Mouse (Mus musculus): Measurements from ENCODE around the gene Sh3d19.

The Sh3d19 gene

DNA sequence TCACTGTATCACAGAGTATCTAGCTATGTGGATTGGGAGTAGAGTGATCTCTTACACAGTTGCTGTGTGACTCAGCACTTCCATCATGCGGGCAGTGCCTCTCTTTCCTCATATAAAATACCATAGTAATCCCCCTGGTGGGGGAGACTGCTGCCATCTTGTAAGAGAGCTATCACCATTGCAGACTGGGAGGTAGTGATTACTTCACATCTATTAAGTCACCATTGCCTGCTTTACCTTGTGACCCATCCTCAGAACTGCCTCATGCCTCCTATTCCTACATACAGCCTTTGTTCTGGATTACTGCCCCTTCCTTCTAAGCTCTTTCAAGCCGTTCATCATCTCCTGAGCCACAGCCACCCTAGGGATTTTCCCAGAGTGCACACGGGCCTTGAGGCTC, 117.0 kb downstream of the Sh3d19 start:
- in situ Hi-C loops (cut with MboI, MseI), result no loop called here

DNA sequence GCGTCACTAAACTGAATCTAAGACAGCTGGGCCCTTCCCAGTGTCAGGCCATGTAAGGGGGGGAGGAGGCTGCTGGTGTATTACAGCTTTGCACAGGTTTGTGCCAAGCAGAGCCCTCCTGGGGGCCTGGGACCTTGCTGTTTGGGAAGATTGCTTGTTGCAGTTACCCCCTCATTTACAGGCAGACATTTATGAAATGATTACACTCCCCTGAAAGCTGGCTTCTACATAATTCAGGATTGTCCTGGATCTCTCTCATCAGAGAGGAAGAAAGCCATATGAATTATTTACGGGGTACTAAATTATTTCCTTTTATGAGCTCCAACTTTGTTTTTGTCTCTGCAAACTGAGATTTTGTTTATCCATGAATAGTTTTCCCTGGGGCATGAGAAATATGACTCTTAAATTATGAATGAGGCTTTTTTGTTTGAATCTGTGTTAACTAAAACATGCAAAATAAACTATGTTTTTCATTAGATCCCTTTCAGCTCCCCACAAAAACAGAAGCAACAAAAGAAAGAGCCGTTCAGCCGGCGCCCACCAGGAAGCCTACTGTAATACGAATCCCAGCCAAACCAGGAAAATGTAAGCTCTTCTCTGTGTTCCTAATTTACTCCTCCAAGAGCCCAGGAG, 122.4 kb downstream of the Sh3d19 start:
- in situ Hi-C loops (cut with MboI, MseI), result no loop called here

DNA sequence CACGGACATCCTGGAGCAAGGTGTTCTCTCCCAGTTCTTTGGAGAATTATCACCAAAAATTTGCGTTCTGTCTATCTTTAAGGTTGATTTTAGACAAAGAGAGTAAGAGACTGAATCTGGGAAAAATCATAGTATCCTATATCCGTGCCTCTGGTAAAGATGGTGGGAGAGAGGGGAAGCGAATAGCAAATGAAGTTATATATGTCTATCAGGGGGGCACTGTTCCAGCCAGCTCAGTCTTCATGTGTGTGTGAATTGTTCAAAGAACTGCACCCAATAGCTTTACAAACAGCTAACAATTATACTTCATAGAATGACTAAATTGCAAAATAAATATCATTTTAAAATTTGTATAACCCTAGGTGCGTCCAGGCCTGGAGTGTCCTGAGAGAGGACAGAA, 123.0 kb downstream of the Sh3d19 start:
- in situ Hi-C loops (cut with MboI, MseI), result no loop called here

DNA sequence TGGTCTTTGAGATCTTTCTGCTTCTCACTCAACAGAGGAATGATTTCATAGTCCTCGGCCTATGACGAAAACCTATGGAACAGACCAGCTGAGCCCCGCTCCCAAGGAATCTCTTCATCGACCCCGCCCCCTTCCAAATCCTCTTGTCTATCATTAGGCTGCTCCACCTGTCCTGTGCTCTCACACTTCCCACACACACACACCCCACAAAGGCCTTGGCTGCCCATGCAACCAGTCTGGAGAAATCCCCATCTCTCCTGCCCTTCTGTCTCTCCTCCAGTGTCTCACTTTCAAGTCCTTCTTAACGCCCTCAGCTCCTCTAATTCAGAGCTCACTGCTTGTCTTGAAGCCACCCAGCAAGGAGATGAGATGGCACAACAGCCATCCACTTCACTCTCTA, 131.0 kb downstream of the Sh3d19 start:
- in situ Hi-C loops (cut with MboI, MseI), result loop anchor here (25.0 kb wide), 1 partner anchor 1490 kb away; no protein-coding TSS in a partner anchor

DNA sequence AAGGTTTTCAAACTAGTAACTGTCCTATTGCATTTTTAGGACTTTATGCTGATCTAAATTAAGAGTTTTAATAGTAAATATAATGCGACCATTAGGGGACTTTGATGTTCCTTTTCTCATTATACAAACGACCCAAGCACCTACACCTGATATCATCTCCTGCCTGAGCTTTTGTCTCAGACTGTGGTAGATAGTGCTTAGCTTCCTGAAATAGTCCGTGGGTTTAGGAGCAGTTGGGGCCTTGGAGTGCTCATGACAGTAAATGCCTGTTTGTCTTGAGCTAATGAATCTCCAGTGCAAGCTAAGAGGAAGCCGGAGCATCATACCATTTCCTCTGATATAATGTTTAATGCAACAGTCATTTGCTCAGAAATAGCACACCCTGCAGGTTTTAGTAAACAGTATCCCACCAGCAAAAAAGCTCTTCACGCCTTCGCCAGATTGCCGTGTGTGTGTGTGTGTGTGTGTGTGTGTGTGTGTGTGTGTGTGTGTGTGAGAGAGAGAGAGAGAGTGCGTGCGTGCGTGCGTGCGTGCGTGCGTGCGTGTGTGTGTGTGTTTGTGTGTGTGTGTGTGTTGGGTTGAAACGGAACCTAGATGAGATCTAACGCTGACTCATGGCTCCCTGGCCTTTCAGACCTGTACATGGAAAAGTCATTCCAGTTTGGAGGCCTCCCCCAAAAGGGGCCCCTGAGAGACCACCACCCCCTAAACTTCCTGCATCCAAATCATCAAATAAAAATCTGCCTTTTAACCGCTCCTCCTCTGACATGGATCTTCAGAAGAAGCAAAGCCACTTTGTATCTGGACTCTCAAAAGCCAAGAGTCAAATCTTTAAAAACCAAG, 132.8 kb downstream of the Sh3d19 start:
- in situ Hi-C loops (cut with MboI, MseI), result loop anchor here (25.0 kb wide), 1 partner anchor 1491 kb away; no protein-coding TSS in a partner anchor

DNA sequence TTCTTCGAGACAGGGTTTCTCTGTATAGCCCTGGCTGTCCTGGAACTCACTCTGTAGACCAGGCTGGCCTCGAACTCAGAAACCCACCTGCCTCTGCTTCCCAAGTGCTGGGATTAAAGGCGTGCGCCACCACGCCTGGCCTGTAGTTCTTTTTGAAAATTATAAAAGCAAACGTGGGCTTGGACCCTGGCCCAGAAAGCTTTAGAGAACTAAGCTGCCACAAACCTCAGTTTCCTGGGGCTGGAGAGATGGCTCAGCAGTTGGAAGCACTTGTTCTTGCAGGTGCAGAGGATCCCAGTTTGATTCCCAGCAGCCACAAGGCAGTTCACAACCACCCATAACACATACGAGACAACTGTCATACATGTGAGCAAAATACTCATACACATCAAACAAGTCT, 133.5 kb downstream of the Sh3d19 start:
- in situ Hi-C loops (cut with MboI, MseI), result loop anchor here (25.0 kb wide), 1 partner anchor 1492 kb away; no protein-coding TSS in a partner anchor

DNA sequence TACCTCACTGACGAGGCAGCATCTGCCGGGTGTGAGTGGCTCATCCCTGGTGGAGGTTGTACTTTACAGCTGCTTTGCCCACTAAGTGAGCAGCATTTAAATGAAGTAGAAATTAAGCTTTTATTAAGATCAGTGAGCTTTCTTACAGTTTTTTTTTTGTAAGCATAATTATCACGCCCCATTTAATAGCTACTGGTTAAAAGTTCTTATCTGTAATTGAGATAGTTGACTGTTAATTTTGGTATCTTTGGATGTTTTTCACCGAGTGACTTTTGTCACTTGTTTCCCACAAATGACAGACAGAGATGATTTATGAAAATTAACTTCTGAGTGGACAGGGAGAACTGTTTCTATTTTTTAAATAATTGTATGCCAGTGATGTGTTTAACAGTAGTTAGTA, 134.0 kb downstream of the Sh3d19 start:
- in situ Hi-C loops (cut with MboI, MseI), result loop anchor here (25.0 kb wide), 1 partner anchor 1493 kb away; no protein-coding TSS in a partner anchor

DNA sequence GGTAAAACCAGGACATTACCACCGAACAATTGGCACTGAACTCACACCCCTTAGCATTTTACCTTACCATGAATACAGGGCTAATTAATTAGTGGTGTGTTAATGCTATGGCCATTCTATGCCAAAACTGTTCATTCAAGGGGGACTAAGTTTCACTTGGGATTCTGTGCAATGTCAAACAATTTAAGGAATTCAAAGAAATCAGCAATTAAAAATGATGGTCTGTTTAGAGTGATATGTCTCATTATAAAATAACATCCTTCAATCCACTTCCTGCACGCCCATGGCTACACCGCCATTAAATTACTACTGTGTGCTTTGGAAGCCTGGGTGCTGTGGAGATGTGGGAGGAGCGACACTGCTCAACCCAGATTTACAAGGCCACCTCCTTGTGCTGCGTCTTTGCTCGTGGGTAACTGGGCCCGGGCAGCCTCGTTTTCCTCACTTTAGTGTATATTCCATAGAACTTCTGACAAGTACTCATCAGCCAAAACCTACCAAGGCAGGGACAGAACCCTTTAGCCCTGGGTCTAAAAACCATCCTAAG, 135.2 kb downstream of the Sh3d19 start:
- in situ Hi-C loops (cut with MboI, MseI), result loop anchor here (25.0 kb wide), 1 partner anchor 1494 kb away; no protein-coding TSS in a partner anchor

DNA sequence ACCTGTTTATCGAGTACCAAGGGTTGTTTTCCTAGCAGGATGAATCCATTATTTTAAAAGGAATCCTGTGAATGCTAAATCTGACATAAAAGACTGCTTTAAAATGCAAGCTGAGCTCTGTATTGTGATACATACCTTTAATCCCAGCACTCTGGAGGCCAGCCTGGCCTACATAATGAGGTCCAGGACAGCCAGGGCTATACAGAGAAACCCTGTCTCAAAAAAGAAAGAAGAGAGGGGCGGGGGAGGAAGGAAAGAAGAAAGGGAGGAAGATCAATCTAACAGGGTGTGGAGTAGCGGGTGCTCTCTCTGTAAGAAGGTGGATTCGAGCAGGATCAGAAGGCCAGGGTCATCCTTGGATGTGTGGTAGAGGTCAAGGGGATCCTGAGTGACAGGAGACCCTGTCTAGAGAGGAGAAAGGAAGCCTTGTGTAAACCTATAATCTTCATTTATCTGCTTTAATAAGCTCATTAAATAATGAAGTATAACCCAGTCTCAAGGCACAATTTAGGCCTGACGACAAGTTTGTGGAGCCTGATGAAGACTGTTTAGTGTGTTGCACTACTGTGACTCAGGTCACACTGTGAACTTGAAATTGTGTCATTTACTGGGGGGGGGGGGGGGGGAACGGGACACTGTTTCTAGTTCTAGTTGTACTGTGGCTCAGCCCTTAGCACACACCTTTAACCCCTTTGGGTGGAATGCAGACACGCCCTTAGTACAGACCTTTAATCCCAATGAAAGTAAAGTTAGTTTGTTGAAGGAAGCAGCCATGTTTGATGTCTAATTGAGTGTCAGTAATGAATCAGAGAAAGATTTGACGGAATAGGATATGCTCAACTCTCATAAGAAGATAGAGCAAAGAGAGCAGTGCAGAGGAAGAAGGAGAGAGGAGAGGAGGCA, 137.0 kb downstream of the Sh3d19 start:
- in situ Hi-C loops (cut with MboI, MseI), result loop anchor here (25.0 kb wide), 1 partner anchor 1496 kb away; no protein-coding TSS in a partner anchor

DNA sequence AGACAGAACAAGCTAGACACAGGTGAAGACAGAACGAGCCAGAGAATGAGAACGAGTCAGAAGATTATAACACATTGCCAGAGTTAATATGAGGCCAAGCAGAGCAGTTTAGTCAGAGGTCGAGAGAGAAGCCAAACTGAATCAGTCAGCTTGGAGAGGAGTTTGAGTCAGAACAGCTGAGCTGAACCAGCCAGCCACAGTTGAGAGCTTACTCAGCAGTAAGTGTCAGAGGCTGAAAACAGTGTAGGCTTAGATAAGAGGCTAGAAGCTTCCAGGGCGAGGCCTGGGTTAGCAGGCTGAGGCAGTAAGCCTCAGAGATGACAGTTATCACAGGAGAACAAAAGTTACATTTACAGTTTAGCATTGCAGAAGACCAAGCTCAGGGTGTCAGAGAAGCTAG, 137.7 kb downstream of the Sh3d19 start:
- in situ Hi-C loops (cut with MboI, MseI), result loop anchor here (25.0 kb wide), 1 partner anchor 1496 kb away; no protein-coding TSS in a partner anchor

DNA sequence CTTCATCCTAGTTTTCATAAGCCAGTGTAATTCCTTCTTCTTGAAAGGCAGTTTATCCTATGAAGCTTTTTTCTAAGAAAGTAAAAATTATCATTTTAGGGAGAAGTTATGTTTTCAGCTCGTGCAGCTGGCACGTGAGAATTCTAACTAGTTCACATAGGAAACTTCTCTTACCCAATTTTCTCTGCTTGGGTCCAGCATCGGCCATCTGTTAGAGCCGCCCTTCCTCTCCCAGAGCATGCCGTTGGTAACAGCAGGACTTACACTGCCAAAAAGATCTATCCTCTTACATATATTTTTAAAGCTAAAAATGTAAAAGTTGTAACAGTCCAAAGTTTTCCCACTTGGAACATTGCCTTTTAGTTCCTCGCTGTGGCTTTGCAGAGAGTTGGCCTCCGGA, 138.2 kb downstream of the Sh3d19 start:
- in situ Hi-C loops (cut with MboI, MseI), result loop anchor here (25.0 kb wide), 1 partner anchor 1497 kb away; no protein-coding TSS in a partner anchor

DNA sequence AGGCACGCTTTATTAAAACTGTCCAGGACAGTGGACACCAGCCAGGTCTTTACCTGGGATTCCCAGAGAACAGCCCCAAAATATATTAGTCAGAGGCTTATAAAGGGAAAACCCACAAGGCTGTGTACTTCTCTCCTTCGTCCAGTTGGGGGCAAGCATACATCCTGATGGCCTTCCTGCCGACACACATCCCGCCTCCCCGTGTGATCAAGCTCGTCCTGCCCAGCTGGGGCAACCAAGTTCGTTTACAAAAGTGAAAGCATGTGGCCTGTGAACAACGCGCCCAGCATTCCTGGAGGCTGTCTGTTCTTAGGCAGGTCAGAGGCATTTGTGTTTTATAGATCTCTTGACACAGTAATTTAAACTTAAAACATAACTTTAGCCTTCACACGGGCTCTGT, 139.2 kb downstream of the Sh3d19 start:
- in situ Hi-C loops (cut with MboI, MseI), result loop anchor here (25.0 kb wide), 1 partner anchor 1498 kb away; no protein-coding TSS in a partner anchor

DNA sequence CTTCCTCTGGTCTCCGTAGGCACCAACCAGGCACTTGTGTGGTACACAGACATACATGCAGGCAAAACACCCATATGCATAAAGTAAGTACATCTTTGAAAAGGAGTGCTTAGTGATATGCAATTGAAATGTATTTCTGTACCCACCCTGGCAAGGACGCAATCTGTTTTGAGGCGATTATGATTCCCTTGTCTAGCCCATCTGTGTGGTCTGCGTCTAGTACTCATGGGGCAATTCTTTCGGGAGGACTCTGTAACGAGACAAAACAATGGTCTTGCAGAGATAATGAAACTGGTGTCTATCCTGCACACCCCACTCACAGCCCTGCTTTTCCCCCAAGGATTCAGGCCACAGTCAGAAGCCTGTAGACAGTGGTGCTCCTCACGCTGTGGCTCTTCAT, 141.9 kb downstream of the Sh3d19 start:
- in situ Hi-C loops (cut with MboI, MseI), result loop anchor here (25.0 kb wide), 1 partner anchor 1500 kb away; no protein-coding TSS in a partner anchor

DNA sequence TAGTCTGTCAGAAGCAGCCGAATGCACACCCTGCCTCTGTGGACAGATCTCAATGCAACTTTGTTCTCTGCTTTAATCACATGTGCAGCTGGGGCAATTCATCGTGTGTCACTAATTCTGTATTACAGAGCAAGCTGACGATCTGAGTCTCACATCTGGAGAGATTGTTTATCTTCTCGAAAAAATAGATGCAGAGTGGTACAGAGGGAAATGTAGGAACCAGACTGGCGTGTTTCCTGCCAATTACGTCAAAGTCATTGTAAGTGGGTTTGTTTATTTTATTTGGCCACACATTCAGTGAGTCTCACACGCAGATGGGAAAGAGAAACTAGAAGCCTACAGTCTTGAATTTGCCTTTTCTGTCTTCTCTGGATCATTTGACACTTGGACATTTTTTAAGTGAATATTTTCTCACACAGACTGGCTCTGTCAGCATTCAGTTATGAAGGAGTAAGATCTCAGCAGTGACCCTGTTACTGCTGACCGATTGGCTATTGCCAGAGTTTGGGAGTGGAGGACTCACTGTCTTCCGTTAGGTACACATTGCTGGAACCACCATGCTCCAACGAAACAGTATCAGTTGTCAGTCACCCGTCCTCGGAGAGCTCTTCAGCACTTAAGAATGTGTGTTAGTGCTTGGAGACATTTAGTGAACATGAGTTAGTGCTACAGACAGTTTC, 143.9 kb downstream of the Sh3d19 start:
- in situ Hi-C loops (cut with MboI, MseI), result loop anchor here (25.0 kb wide), 1 partner anchor 1502 kb away; no protein-coding TSS in a partner anchor

DNA sequence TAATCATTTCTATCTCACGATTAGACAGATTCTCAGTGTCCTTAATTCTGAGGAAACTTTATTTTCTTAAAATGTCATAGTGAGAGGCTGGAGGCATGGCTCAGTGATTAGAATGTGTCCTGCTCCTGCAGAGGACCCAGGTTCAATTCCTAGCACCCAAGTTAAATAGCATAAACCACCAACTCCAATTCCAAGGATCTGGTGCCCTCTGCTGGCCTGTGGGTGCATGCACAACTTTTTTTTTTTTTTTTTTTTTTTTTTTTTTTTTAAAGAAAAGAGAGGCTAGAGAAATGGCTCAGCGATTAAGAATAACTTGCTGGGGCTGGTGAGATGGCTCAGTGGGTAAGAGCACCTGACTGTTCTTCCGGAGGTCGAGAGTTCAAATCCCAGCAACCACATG, 146.0 kb downstream of the Sh3d19 start:
- in situ Hi-C loops (cut with MboI, MseI), result loop anchor here (25.0 kb wide), 1 partner anchor 1505 kb away; no protein-coding TSS in a partner anchor

DNA sequence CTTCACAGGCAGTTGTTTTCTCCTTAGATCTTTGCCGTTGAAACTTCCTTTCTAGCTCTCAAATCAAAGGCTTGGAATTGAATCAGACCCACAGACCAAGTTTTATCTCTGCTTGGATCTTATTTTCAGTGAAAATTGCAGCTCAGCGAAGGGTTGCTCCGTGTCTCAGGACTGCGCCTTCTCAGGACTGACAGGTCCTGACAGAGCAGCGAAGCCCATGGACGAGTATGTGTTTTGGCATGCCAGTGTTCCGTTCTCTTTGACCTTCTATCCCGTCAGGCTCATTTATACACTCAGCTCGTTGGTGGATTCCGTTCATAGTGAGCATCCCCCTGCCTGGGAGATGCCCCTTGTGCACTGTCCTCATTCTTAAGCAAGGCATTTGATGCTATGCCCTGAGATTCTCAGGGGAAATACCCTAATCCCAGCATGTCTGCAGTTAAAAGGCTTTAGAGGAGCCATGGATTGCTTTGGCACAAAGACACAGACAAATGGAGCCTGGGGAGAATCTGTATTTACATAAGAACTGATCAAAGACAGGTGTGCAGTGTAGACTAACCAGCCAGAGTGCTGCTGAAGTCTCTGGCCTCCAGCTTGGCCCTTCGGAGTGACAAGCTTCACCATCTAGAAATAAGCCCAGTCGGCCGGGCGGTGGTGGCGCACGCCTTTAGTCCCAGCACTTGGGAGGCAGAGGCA, 148.5 kb downstream of the Sh3d19 start:
- in situ Hi-C loops (cut with MboI, MseI), result loop anchor here (25.0 kb wide), 1 partner anchor 1507 kb away; no protein-coding TSS in a partner anchor

DNA sequence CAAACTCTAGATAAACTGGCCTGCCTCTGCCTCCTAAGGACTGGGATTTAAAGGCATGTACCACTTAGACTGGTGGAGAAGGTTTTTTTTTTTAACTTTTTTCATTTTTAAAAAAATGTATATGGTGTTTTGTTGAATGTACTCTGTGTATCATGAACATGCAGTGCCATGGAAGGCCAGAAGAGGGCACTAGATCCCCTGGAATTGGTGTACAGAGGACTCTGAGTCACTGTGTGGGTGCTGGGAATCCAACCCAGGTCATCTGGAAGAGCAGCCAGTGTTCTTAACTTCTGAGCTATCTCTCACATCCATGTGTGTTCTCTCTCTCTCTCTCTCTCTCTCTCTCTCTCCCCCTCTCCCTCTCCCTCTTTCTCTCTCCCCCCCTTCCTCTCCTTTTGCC, 151.2 kb downstream of the Sh3d19 start:
- in situ Hi-C loops (cut with MboI, MseI), result loop anchor here (25.0 kb wide), 1 partner anchor 1510 kb away; no protein-coding TSS in a partner anchor

DNA sequence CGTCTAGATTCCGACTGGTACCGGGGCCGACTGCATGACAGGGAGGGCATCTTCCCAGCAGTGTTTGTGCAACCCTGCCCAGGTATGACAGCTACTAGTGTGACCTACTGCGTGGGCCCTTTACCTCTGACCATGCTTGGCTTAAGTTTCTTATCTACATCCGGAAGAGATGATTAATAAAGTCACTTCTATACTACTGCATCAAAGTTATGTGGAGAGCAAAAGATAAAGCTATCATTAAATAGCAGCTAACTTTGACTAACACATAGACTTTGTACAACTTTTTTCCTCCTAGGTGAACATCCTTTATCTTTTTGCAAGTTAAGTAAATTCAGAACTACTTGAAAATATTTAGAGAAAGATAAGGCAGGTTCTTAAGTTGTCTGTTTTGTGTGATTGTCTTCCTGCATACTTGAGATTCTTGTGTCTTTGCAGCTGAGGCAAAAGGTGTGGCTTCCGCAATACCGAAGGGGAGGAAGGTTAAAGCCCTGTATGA, 152.4 kb downstream of the Sh3d19 start:
- in situ Hi-C loops (cut with MboI, MseI), result loop anchor here (25.0 kb wide), 1 partner anchor 1511 kb away; no protein-coding TSS in a partner anchor

DNA sequence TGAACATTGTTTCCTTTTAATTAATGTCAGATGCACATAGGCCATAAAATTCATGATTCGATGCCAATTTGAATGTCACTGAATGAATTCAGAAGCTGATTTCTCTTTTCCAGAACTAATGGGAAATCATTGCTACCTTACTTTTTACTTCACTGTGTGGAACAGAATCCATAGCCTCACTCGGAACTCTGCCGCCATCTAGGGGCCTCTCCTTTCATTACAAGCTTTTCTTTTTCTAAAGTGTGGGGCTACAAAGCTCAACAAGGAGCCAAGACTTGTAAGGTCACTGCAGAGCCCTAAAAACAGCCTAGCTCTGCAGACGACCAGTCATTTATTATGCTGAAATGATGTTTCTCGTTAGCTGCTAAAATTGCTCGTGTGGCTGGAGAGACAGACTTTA, 158.8 kb downstream of the Sh3d19 start:
- in situ Hi-C loops (cut with MboI, MseI), result loop anchor here (5.0 kb wide), 1 partner anchor 422 kb away; no protein-coding TSS in a partner anchor
